Mouse (Mus musculus): Measurements from ENCODE around the gene Cwc25. TPM values are rescaled to one million over a fixed set of nuclear protein-coding genes. Genes with fewer than 3 reads are reported as not detected.
"Not testable (repeated sequence)": the region's sequence is repeated elsewhere in the genome, so short reads cannot be mapped to it uniquely, and the experiment has no call there.

Cwc25 gene
- polyA plus RNA-seq, 1 experiment from 2014 or later = 14.2 TPM

- H3K4me3 ChIP-seq (ENCODE audit: low read depth, low read length) = no peak overlapping the region
- peaks cover 10% of the 10 kb centered on the region; the same call in 1 of the 2 replicates for H3K4me1 ChIP-seq (ENCODE audit: insufficient read depth)
- WGBS = 51% methylated on average over 7 of the region's 7 CpGs
- no peak for ATAC-seq (ENCODE audit: insufficient read depth)
- H3K9ac ChIP-seq = no peak overlapping the region
- H3K27ac ChIP-seq (ENCODE audit: low read depth) = no peak overlapping the region; the same call in 1 of the 2 replicates
- peak; percentile 52 for DNase-seq
- TF ChIP-seq CTCF (IDR thresholded peaks at IDR 0.05; ENCODE audit: low read depth) = no peak
- no peaks in the 10 kb centered on the region for H3K9me3 ChIP-seq (ENCODE audit: low read depth, low read length)
- no peaks in the 10 kb centered on the region for H3K27me3 ChIP-seq (ENCODE audit: insufficient read depth, low read length)
- H3K4me2 ChIP-seq = peak overlapping the region; percentile 32; the same call in 1 of the 2 replicates
- 0 out of 2 replicates have a peak, but pooled peaks cover 3% of the 10 kb centered on the region for H3K36me3 ChIP-seq (ENCODE audit: insufficient read depth)
Measured at GRCm38 (mm10) chr11:97740190-97740589, 26.2 kb downstream of the Cwc25 start.

- Histone ChIP-seq H3K27me3 (ENCODE audit: insufficient read depth, low read length) (no peaks in the 10 kb centered on the region), H3K9me3 (ENCODE audit: low read depth, low read length) (no peaks in the 10 kb centered on the region), H3K4me2 (no peak overlapping the region), H3K4me1 (ENCODE audit: insufficient read depth) (peaks cover 10% of the 10 kb centered on the region; the same call in 1 of the 2 replicates), H3K27ac (ENCODE audit: low read depth) (no peak overlapping the region), H3K4me3 (ENCODE audit: low read depth, low read length) (no peak overlapping the region), H3K9ac (no peak overlapping the region), H3K36me3 (ENCODE audit: insufficient read depth) (0 out of 2 replicates have a peak, but pooled peaks cover 3% of the 10 kb centered on the region)
- 83% methylated on average over 3 of the region's 3 CpGs for WGBS
- ATAC-seq (ENCODE audit: insufficient read depth) = no peak
- no peak for DNase-seq
- peak; percentile 37; the same call in 1 of the 2 replicates for TF ChIP-seq CTCF (IDR thresholded peaks at IDR 0.05; ENCODE audit: low read depth)
Measured at GRCm38 (mm10) chr11:97739155-97739554, 27.2 kb downstream of the Cwc25 start.

- Histone ChIP-seq H3K9ac (no peak overlapping the region), H3K36me3 (ENCODE audit: insufficient read depth) (0 out of 2 replicates have a peak, but pooled peaks cover 3% of the 10 kb centered on the region), H3K27ac (ENCODE audit: low read depth) (no peak overlapping the region), H3K27me3 (ENCODE audit: insufficient read depth, low read length) (no peaks in the 10 kb centered on the region), H3K4me1 (ENCODE audit: insufficient read depth) (peaks cover 10% of the 10 kb centered on the region; the same call in 1 of the 2 replicates), H3K9me3 (ENCODE audit: low read depth, low read length) (no peaks in the 10 kb centered on the region), H3K4me2 (no peak overlapping the region), H3K4me3 (ENCODE audit: low read depth, low read length) (no peak overlapping the region)
- 52% methylated on average over 6 of the region's 6 CpGs for WGBS
- DNase-seq = peak; percentile 37
- ATAC-seq (ENCODE audit: insufficient read depth) = no peak
- TF ChIP-seq CTCF (IDR thresholded peaks at IDR 0.05; ENCODE audit: low read depth) = peak; percentile 40; the same call in 1 of the 2 replicates
Measured at GRCm38 (mm10) chr11:97738703-97739102, 27.7 kb downstream of the Cwc25 start.

GRCm38 (mm10) chr11:97737600-97737999 lies 28.8 kb downstream of the Cwc25 start:
- WGBS = 62% methylated on average over 4 of the region's 4 CpGs
- ATAC-seq (ENCODE audit: insufficient read depth) = no peak
- H3K4me1 ChIP-seq (ENCODE audit: insufficient read depth) = peaks cover 2% of the 10 kb centered on the region; the same call in 1 of the 2 replicates
- no peak overlapping the region for H3K4me3 ChIP-seq (ENCODE audit: low read depth, low read length)
- no peaks in the 10 kb centered on the region for H3K27me3 ChIP-seq (ENCODE audit: insufficient read depth, low read length)
- H3K4me2 ChIP-seq = no peak overlapping the region
- no peak overlapping the region for H3K9ac ChIP-seq
- no peak for DNase-seq
- no peaks in the 10 kb centered on the region for H3K9me3 ChIP-seq (ENCODE audit: low read depth, low read length)
- 0 out of 2 replicates have a peak, but pooled peaks cover 4% of the 10 kb centered on the region for H3K36me3 ChIP-seq (ENCODE audit: insufficient read depth)
- TF ChIP-seq CTCF (IDR thresholded peaks at IDR 0.05; ENCODE audit: low read depth) = no peak
- no peak overlapping the region for H3K27ac ChIP-seq (ENCODE audit: low read depth)

GRCm38 (mm10) chr11:97736645-97737044 lies 29.7 kb downstream of the Cwc25 start:
- Histone ChIP-seq H3K9ac (no peak overlapping the region), H3K4me1 (ENCODE audit: insufficient read depth) (no peaks in the 10 kb centered on the region), H3K27me3 (ENCODE audit: insufficient read depth, low read length) (no peaks in the 10 kb centered on the region), H3K9me3 (ENCODE audit: low read depth, low read length) (no peaks in the 10 kb centered on the region), H3K4me2 (no peak overlapping the region), H3K27ac (ENCODE audit: low read depth) (no peak overlapping the region), H3K4me3 (ENCODE audit: low read depth, low read length) (no peak overlapping the region), H3K36me3 (ENCODE audit: insufficient read depth) (peaks cover 12% of the 10 kb centered on the region; the same call in 1 of the 2 replicates)
- DNase-seq = no peak
- no peak for TF ChIP-seq CTCF (IDR thresholded peaks at IDR 0.05; ENCODE audit: low read depth)
- ATAC-seq (ENCODE audit: insufficient read depth) = no peak
- WGBS = 85% methylated on average over 5 of the region's 5 CpGs

- ATAC-seq (ENCODE audit: insufficient read depth); H3K4me3 ChIP-seq (ENCODE audit: low read depth, low read length); H3K27me3 ChIP-seq (ENCODE audit: insufficient read depth, low read length); DNase-seq; H3K4me2 ChIP-seq; H3K9ac ChIP-seq; H3K27ac ChIP-seq (ENCODE audit: low read depth); H3K9me3 ChIP-seq (ENCODE audit: low read depth, low read length); H3K4me1 ChIP-seq (ENCODE audit: insufficient read depth): not testable (repeated sequence)
- peaks cover 25% of the 10 kb centered on the region; the same call in 1 of the 2 replicates for H3K36me3 ChIP-seq (ENCODE audit: insufficient read depth)
- WGBS = 87% methylated on average over 5 of the region's 5 CpGs
Measured at GRCm38 (mm10) chr11:97734810-97735209, 31.5 kb downstream of the Cwc25 start.

- Histone ChIP-seq H3K27ac (ENCODE audit: low read depth) (no peak overlapping the region), H3K4me2 (no peak overlapping the region), H3K4me1 (ENCODE audit: insufficient read depth) (no peaks in the 10 kb centered on the region), H3K4me3 (ENCODE audit: low read depth, low read length) (no peak overlapping the region), H3K36me3 (ENCODE audit: insufficient read depth) (peaks cover 35% of the 10 kb centered on the region; the same call in 1 of the 2 replicates), H3K9ac (no peak overlapping the region), H3K27me3 (ENCODE audit: insufficient read depth, low read length) (no peaks in the 10 kb centered on the region), H3K9me3 (ENCODE audit: low read depth, low read length) (no peaks in the 10 kb centered on the region)
- DNase-seq (peak; percentile 23), ATAC-seq (ENCODE audit: insufficient read depth) (no peak)
- TF ChIP-seq CTCF (IDR thresholded peaks at IDR 0.05; ENCODE audit: low read depth) = no peak
- WGBS = 32% methylated on average over 10 of the region's 10 CpGs
Measured at GRCm38 (mm10) chr11:97733689-97734088, 32.7 kb downstream of the Cwc25 start.
